Mouse (Mus musculus) brown adipose tissue, adult 24 weeks (tissue): ENCODE results near the gene Hectd4. TPM values are rescaled to one million over a fixed set of nuclear protein-coding genes. Genes with fewer than 3 reads are reported as not detected.

ENCODE experiments used
- polyA plus RNA-seq: library from polyadenylated mRNA; stranded (reverse); fragments of >200 nt; gene quantifications from 2 replicates; pipeline ENCODE4 v1.2.4, GENCODE M21; 2012; ENCODE audit not compliant: missing spikeins, insufficient read depth, insufficient read length

The Hectd4 gene
- polyA plus RNA-seq, 1 experiment = 6.0 TPM

Other genes with a start within 250 kb of the Hectd4 start
- not detected in 2 replicates for gene Rph3a, start 210.1 kb upstream of the Hectd4 start, polyA plus RNA-seq
- gene Ptpn11, start 28.8 kb upstream of the Hectd4 start, polyA plus RNA-seq = 64.1 and 66.0 TPM in 2 replicates
- gene Rpl6, start 15.7 kb upstream of the Hectd4 start, polyA plus RNA-seq = 462 and 609 TPM in 2 replicates
- gene Trafd1, start 165.4 kb downstream of the Hectd4 start, polyA plus RNA-seq = 27.3 and 29.2 TPM in 2 replicates
- 15.3 and 19.5 TPM in 2 replicates for gene Naa25, start 177.7 kb downstream of the Hectd4 start, polyA plus RNA-seq
- gene Tmem116, start 231.7 kb downstream of the Hectd4 start, polyA plus RNA-seq = 0.88 and 3.7 TPM in 2 replicates
- gene Erp29, start 232.3 kb downstream of the Hectd4 start, polyA plus RNA-seq = 37.8 and 38.4 TPM in 2 replicates